Mouse (Mus musculus) bone marrow macrophage, adult 2 months (primary cell): ENCODE data around the gene Acmsd.

Experiments
- CTCF ChIP-seq: IDR thresholded peaks from 2 replicates; pipeline ENCODE4 v1.5.1; 2012; ENCODE audit warnings: low read depth, mild to moderate bottlenecking, low read length, moderate library complexity
- POLR2A ChIP-seq: IDR thresholded peaks from 2 replicates; pipeline ENCODE4 v1.6.1; 2012; ENCODE audit warnings: mild to moderate bottlenecking, low read depth, low read length, borderline replicate concordance

DNA sequence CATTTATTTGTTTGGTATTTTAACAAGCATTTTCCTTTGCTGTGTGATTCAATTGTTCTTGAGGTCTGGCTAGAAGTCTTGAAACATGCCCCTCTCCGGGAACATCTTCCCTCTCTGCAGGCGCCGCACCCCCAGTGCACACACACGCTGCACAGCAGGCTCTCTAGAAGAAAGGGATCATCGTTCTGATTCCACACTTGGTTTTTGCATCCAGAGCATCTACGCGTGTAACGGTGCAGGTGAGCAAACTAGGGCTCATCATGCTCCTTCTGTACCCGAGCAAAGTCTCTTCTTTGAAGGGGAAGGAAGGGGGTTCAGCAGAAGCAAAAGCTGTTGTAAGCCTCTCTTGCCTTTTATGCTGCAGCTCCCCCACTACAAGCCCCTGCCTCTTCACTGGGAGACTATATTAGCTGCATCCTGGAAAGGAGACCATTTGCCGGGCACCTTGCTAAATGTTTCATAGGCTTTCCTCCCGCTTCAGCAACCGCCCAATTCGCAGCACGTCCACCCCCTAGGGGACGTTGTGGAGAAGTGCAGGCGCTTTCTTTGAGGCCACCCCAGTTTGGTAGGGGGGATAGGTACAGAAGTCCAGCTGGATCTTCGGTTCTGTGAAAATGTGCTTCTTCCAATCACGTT is 49.6 kb upstream of the Acmsd start, which contains the start of gene Tmem163:
- TF ChIP-seq CTCF (peak; percentile 76), POLR2A (no peak)
